Mouse (Mus musculus) c-Kit-positive CD71-positive TER-119-positive erythroid progenitor cells, embryonic 14.5 days (primary cell): ENCODE data around the gene Herc3.
"Not testable (repeated sequence)": the region's sequence is repeated elsewhere in the genome, so short reads cannot be mapped to it uniquely, and the experiment has no call there.

Experiments used
- DNase-seq: peaks from one replicate; pipeline ENCODE4 v3.0.0-alpha.2; 2013; ENCODE audit warnings: low spot score

Gene Herc3

GRCm38 (mm10) chr6:58859517-58859916 is 28.3 kb downstream of the Herc3 start:
- DNase-seq = no peak

- no peak for DNase-seq
These were observed 31.3 kb downstream of the Herc3 start for GRCm38 (mm10) chr6:58862446-58862993.

- no peak for DNase-seq
These were observed 32.5 kb downstream of the Herc3 start for GRCm38 (mm10) chr6:58863631-58864235.

- not testable (repeated sequence) for DNase-seq
These were observed 36.6 kb downstream of the Herc3 start for GRCm38 (mm10) chr6:58867858-58868257.

GRCm38 (mm10) chr6:58879572-58879971 is 48.3 kb downstream of the Herc3 start:
- DNase-seq = no peak

GRCm38 (mm10) chr6:58879987-58880386 is 48.7 kb downstream of the Herc3 start:
- no peak for DNase-seq

GRCm38 (mm10) chr6:58880861-58881260 is 49.6 kb downstream of the Herc3 start:
- DNase-seq = no peak

- DNase-seq = no peak
These were observed 50.1 kb downstream of the Herc3 start for GRCm38 (mm10) chr6:58881363-58881762.

- peak; percentile 1 for DNase-seq
These were observed 51.0 kb downstream of the Herc3 start for GRCm38 (mm10) chr6:58882271-58882670.

GRCm38 (mm10) chr6:58889917-58890316 is 58.7 kb downstream of the Herc3 start:
- no peak for DNase-seq

GRCm38 (mm10) chr6:58893307-58893706 is 62.0 kb downstream of the Herc3 start:
- no peak for DNase-seq

- no peak for DNase-seq
These were observed 63.7 kb downstream of the Herc3 start for GRCm38 (mm10) chr6:58894994-58895393.

- no peak for DNase-seq
These were observed 65.4 kb downstream of the Herc3 start for GRCm38 (mm10) chr6:58896648-58897047.

- DNase-seq = no peak
These were observed 67.8 kb downstream of the Herc3 start for GRCm38 (mm10) chr6:58899076-58899475.

- no peak for DNase-seq
These were observed 69.3 kb downstream of the Herc3 start for GRCm38 (mm10) chr6:58900536-58900935.

GRCm38 (mm10) chr6:58903171-58903570 is 71.9 kb downstream of the Herc3 start:
- no peak for DNase-seq

- DNase-seq = no peak
These were observed 73.3 kb downstream of the Herc3 start for GRCm38 (mm10) chr6:58904551-58904950.

GRCm38 (mm10) chr6:58906852-58907261 is 75.6 kb downstream of the Herc3 start, which contains the start of gene Nap1l5:
Gene Nap1l5 (minus strand): TSS chr6:58907076.
- no peak for DNase-seq

- DNase-seq = no peak
These were observed 76.1 kb downstream of the Herc3 start for GRCm38 (mm10) chr6:58907336-58907735.

GRCm38 (mm10) chr6:58907791-58908190 is 76.5 kb downstream of the Herc3 start:
- no peak for DNase-seq

GRCm38 (mm10) chr6:58912842-58913241 is 81.6 kb downstream of the Herc3 start:
- no peak for DNase-seq

- no peak for DNase-seq
These were observed 82.3 kb downstream of the Herc3 start for GRCm38 (mm10) chr6:58913551-58913950.

- DNase-seq = no peak
These were observed 82.7 kb downstream of the Herc3 start for GRCm38 (mm10) chr6:58913971-58914370.

- no peak for DNase-seq
These were observed 85.2 kb downstream of the Herc3 start for GRCm38 (mm10) chr6:58916498-58916897.
